Mouse (Mus musculus) hindbrain, embryonic 14.5 days (tissue): Measurements from ENCODE around the gene Hint2. TPM values are rescaled to one million over a fixed set of nuclear protein-coding genes. Genes with fewer than 3 reads are reported as not detected.

Experiments used
- ATAC-seq: fragments of 200-750 bp; cut with Nextera tagmentation; 2 replicates; pipeline ENCODE4 v1.8.0; 2017; ENCODE audit warnings: moderate number of reproducible peaks, mild to moderate bottlenecking, moderate TSS enrichment, moderate library complexity; ENCODE audit not compliant: low FRiP score
- DNase-seq: peaks from one replicate; pipeline ENCODE4 v3.0.0-alpha.2; 2015; ENCODE audit warnings: low spot score
- H3K27ac ChIP-seq: fragments of 300-500 bp; sonication (generic); 2 replicates; pipeline ENCODE4 v1.5.1; 2014; ENCODE audit warnings: mild to moderate bottlenecking, moderate library complexity
- H3K27me3 ChIP-seq: fragments of 300-500 bp; sonication (generic); 2 replicates; pipeline ENCODE4 v1.6.1; 2014; ENCODE audit warnings: mild to moderate bottlenecking, low read length, mixed read lengths; ENCODE audit not compliant: control insufficient read depth, insufficient read depth
- H3K36me3 ChIP-seq: fragments of 300-500 bp; sonication (generic); replicated peaks from 2 replicates; pipeline ENCODE4 v1.6.1; 2014; ENCODE audit not compliant: control insufficient read depth, insufficient read depth
- H3K4me1 ChIP-seq: fragments of 300-500 bp; sonication (generic); replicated peaks from 2 replicates; pipeline ENCODE4 v1.6.1; 2014; ENCODE audit warnings: antibody characterized with exemption, low read length, mixed read lengths; ENCODE audit not compliant: control insufficient read depth, insufficient read depth
- H3K4me2 ChIP-seq: fragments of 300-500 bp; sonication (generic); replicated peaks from 2 replicates; pipeline ENCODE4 v1.6.1; 2014; ENCODE audit warnings: mild to moderate bottlenecking, moderate library complexity
- H3K4me3 ChIP-seq: fragments of 300-500 bp; sonication (generic); replicated peaks from 2 replicates; pipeline ENCODE4 v1.5.1; 2014; ENCODE audit warnings: mild to moderate bottlenecking, low read length
- H3K9ac ChIP-seq: fragments of 300-500 bp; sonication (generic); 2 replicates; pipeline ENCODE4 v1.6.1; 2014
- H3K9me3 ChIP-seq: fragments of 300-500 bp; sonication (generic); 2 replicates; pipeline ENCODE4 v1.6.1; 2016; ENCODE audit warnings: low read length; ENCODE audit not compliant: control insufficient read depth
- WGBS: fragments of 180-500 bp; shearing (Covaris S2); extraction: QIAGEN DNeasy Blood & Tissue Kit; methylation state at CpG from one replicate; pipeline ENCODE4 v1.1.7; 2014; 5-methylcytosine and 5-hydroxymethylcytosine counted together
- microRNA-seq: library from miRNA; unstranded; fragments of <30 nt; microRNA quantifications from one replicate; pipeline ENCODE4, GENCODE M21; 2016
- polyA plus RNA-seq: library from polyadenylated mRNA; unstranded; fragments of >200 nt; fragmentation: Nextera tagmentation; extraction: Ambion mirVana; gene quantifications from 2 replicates; pipeline ENCODE4 v1.2.1, GENCODE M21; 2014

The Hint2 gene
- polyA plus RNA-seq, 1 experiment from 2014 or later: 77.0 TPM

- 1% methylated on average over 5 of the region's 5 CpGs for WGBS
- Histone ChIP-seq H3K27me3 (no peaks in the 10 kb centered on the region), H3K36me3 (no peaks in the 10 kb centered on the region), H3K9me3 (peaks cover 6% of the 10 kb centered on the region; the same call in 1 of the 2 replicates), H3K4me3 (no peak overlapping the region), H3K4me2 (peak overlapping the region; percentile 97), H3K27ac (peak overlapping the region; percentile 90), H3K9ac (peak overlapping the region; percentile 94; the same call in 1 of the 2 replicates), H3K4me1 (peaks cover 40% of the 10 kb centered on the region)
- DNase-seq: peak; percentile 93
- peak; percentile 67 for ATAC-seq
Measured at GRCm38 (mm10) chr4:43630030-43630581, 26.2 kb downstream of the Hint2 start.

DNA sequence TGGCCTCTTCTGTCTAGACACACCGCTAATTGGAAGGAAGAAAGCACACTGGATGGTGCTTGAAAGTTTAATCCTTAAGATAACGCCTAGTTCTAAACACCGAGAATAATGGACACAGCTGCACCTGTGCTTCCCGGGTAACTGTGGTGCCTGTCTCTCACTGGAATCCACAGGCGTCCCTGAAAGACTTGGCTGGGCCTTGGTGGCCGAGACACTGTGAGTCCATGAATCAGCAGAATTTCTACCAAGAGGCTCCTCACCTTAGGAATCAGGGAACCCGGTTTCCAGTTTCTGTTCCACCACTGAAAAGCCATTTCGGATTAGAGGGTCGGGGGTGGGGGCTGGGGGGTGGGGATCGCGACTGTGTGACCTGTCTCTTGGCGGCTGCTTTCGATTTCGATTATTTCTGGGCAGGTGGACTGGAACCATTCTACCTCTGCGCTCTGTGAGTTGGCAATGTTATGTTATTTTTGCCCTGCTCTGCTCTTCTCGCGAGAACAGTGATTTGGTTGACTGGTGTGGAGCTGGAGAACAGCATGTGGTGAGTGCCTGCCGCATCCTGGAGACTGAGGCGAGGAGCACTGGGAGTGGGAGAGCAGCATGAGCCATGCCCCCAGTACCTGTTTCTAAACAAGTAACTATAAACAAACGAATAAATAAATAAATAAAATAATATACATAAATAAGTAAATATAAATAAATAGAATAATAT is 27.0 kb downstream of the Hint2 start:
- no peaks in the 10 kb centered on the region for H3K36me3 ChIP-seq
- 43% methylated on average over 20 of the region's 20 CpGs for WGBS
- peak; percentile 51 for DNase-seq
- no peak overlapping the region for H3K4me3 ChIP-seq
- H3K27ac ChIP-seq: no peak overlapping the region
- H3K9ac ChIP-seq: no peak overlapping the region
- H3K27me3 ChIP-seq: no peaks in the 10 kb centered on the region
- H3K4me2 ChIP-seq: peak overlapping the region; percentile 17
- H3K9me3 ChIP-seq: peaks cover 14% of the 10 kb centered on the region; the same call in 1 of the 2 replicates
- peaks cover 40% of the 10 kb centered on the region for H3K4me1 ChIP-seq
- ATAC-seq: no peak

- H3K36me3 ChIP-seq: no peaks in the 10 kb centered on the region
- 83% methylated on average over 4 of the region's 4 CpGs for WGBS
- H3K4me1 ChIP-seq: no peaks in the 10 kb centered on the region
- H3K27me3 ChIP-seq: no peaks in the 10 kb centered on the region
- H3K9ac ChIP-seq: no peak overlapping the region
- H3K4me3 ChIP-seq: no peak overlapping the region
- DNase-seq: no peak
- H3K4me2 ChIP-seq: no peak overlapping the region
- peaks cover 10% of the 10 kb centered on the region; the same call in 1 of the 2 replicates for H3K9me3 ChIP-seq
- no peak for ATAC-seq
- H3K27ac ChIP-seq: no peak overlapping the region
Measured at GRCm38 (mm10) chr4:43620146-43620778, 36.0 kb downstream of the Hint2 start.

- peak; percentile 20 for DNase-seq
- H3K4me2 ChIP-seq: no peak overlapping the region
- no peaks in the 10 kb centered on the region for H3K9me3 ChIP-seq
- ATAC-seq: no peak
- WGBS: 62% methylated on average over 3 of the region's 3 CpGs
- no peaks in the 10 kb centered on the region for H3K27me3 ChIP-seq
- H3K4me3 ChIP-seq: no peak overlapping the region
- H3K27ac ChIP-seq: no peak overlapping the region
- H3K4me1 ChIP-seq: no peaks in the 10 kb centered on the region
- H3K9ac ChIP-seq: no peak overlapping the region
- no peaks in the 10 kb centered on the region for H3K36me3 ChIP-seq
Measured at GRCm38 (mm10) chr4:43613060-43613730, 43.1 kb downstream of the Hint2 start.

- Histone ChIP-seq H3K9ac (no peak overlapping the region), H3K27ac (no peak overlapping the region), H3K4me3 (no peak overlapping the region), H3K9me3 (no peaks in the 10 kb centered on the region), H3K27me3 (no peaks in the 10 kb centered on the region), H3K4me1 (no peaks in the 10 kb centered on the region), H3K4me2 (no peak overlapping the region), H3K36me3 (no peaks in the 10 kb centered on the region)
- WGBS: 77% methylated on average over 10 of the region's 10 CpGs
- DNase-seq (no peak), ATAC-seq (no peak)
Measured at GRCm38 (mm10) chr4:43612534-43612933, 43.7 kb downstream of the Hint2 start.

GRCm38 (mm10) chr4:43604751-43605685 is 51.2 kb downstream of the Hint2 start:
- H3K36me3 ChIP-seq: no peaks in the 10 kb centered on the region
- DNase-seq (no peak), ATAC-seq (no peak)
- H3K4me3 ChIP-seq: no peak overlapping the region
- H3K27me3 ChIP-seq: no peaks in the 10 kb centered on the region
- H3K9me3 ChIP-seq: no peaks in the 10 kb centered on the region
- 84% methylated on average over 9 of the region's 9 CpGs for WGBS
- no peaks in the 10 kb centered on the region for H3K4me1 ChIP-seq
- no peak overlapping the region for H3K4me2 ChIP-seq
- no peak overlapping the region for H3K27ac ChIP-seq
- no peak overlapping the region for H3K9ac ChIP-seq

Small RNAs within 50 kb of the gene (microRNA-seq; reads per million reads assigned to microRNA genes)
- not detected for gene Gm25262

Other genes starting within 250 kb of the Hint2 start
- 1.6 and 2.2 TPM in 2 replicates for gene Fam166b, start 227.3 kb downstream of the Hint2 start, polyA plus RNA-seq
- gene Tesk1, start 214.5 kb downstream of the Hint2 start, polyA plus RNA-seq: 21.8 and 22.6 TPM in 2 replicates
- 6.4 and 7.5 TPM in 2 replicates for gene Cd72, start 201.8 kb downstream of the Hint2 start, polyA plus RNA-seq
- not detected in 2 replicates for gene Sit1, start 172.7 kb downstream of the Hint2 start, polyA plus RNA-seq
- 80.3 and 92.0 TPM in 2 replicates for gene Ccdc107, start 163.6 kb downstream of the Hint2 start, polyA plus RNA-seq
- 4.7 and 6.1 TPM in 2 replicates for gene Arhgef39, start 156.8 kb downstream of the Hint2 start, polyA plus RNA-seq
- gene Car9, start 149.5 kb downstream of the Hint2 start, polyA plus RNA-seq: 0.16 and 0.26 TPM in 2 replicates
- gene Tpm2, start 132.7 kb downstream of the Hint2 start, polyA plus RNA-seq: 9.1 and 10.8 TPM in 2 replicates
- gene Creb3, start 94.1 kb downstream of the Hint2 start, polyA plus RNA-seq: 80.0 and 82.3 TPM in 2 replicates
- 57.5 and 62.8 TPM in 2 replicates for gene Tln1, start 93.8 kb downstream of the Hint2 start, polyA plus RNA-seq
- gene Rgp1, start 77.8 kb downstream of the Hint2 start, polyA plus RNA-seq: 21.7 and 25.2 TPM in 2 replicates
- 44.5 and 49.7 TPM in 2 replicates for gene Gba2, start 77.6 kb downstream of the Hint2 start, polyA plus RNA-seq
- 1.0 and 1.9 TPM in 2 replicates for gene Msmp, start 72.0 kb downstream of the Hint2 start, polyA plus RNA-seq
- gene Npr2, start 24.5 kb downstream of the Hint2 start, polyA plus RNA-seq: 13.3 and 14.2 TPM in 2 replicates
- gene Spag8, start 2.9 kb downstream of the Hint2 start, polyA plus RNA-seq: 5.5 and 9.3 TPM in 2 replicates
- 8.7 and 10.5 TPM in 2 replicates for gene Tmem8b, start 12.5 kb upstream of the Hint2 start, polyA plus RNA-seq
- gene Fam221b, start 12.7 kb upstream of the Hint2 start, polyA plus RNA-seq: 1.9 and 2.2 TPM in 2 replicates
- gene Olfr70, start 44.3 kb upstream of the Hint2 start, polyA plus RNA-seq: not detected in 2 replicates
- gene Olfr71, start 53.8 kb upstream of the Hint2 start, polyA plus RNA-seq: not detected in 2 replicates
- gene Hrct1, start 70.7 kb upstream of the Hint2 start, polyA plus RNA-seq: 0.18 and 0.58 TPM in 2 replicates
- gene Spaar, start 73.6 kb upstream of the Hint2 start, polyA plus RNA-seq: 0.04 and 0.07 TPM in 2 replicates
- not detected in 2 replicates for gene Olfr159, start 114.5 kb upstream of the Hint2 start, polyA plus RNA-seq
- gene Olfr156, start 167.4 kb upstream of the Hint2 start, polyA plus RNA-seq: not detected in 2 replicates
- 0.03 TPM in 1 of 2 replicates, not detected in the other for gene Olfr157, start 183.7 kb upstream of the Hint2 start, polyA plus RNA-seq
- gene Olfr155, start 195.1 kb upstream of the Hint2 start, polyA plus RNA-seq: not detected in 2 replicates
- gene Reck, start 219.1 kb upstream of the Hint2 start, polyA plus RNA-seq: 6.2 and 7.3 TPM in 2 replicates